Mouse (Mus musculus) MEL (cell line): ENCODE measurements around the gene Itsn2. TPM values are rescaled to one million over a fixed set of nuclear protein-coding genes. Genes with fewer than 3 reads are reported as not detected.

Source experiments
- DNase-seq: peaks from one replicate; pipeline ENCODE4 v3.0.0; 2011; ENCODE audit warnings: low read depth, low spot score
- H3K27ac ChIP-seq: 2 replicates; pipeline ENCODE4 v1.5.1; 2012; ENCODE audit warnings: low read depth, mild to moderate bottlenecking, control low read depth, low read length, moderate library complexity; ENCODE audit not compliant: control insufficient read depth
- H3K27me3 ChIP-seq, 2 experiments: fragments of 150-350 bp in 1 of 2; sonication (generic) in 1 of 2; 2 replicates each; pipeline ENCODE4 v1.6.1; 2012; ENCODE audit warnings: low read length in 2 of 2, mild to moderate bottlenecking in 2 of 2, improper control_type of control experiment in 1 of 2, moderate library complexity in 1 of 2; ENCODE audit not compliant: insufficient read depth in 2 of 2, control insufficient read depth in 1 of 2
- H3K36me3 ChIP-seq, 2 experiments: 2 replicates each; pipeline ENCODE4 v1.6.1; 2012 to 2014; ENCODE audit warnings: low read length in 2 of 2, improper control_type of control experiment in 1 of 2, inconsistent platforms in 1 of 2, mild to moderate bottlenecking in 1 of 2; ENCODE audit not compliant: insufficient read depth in 2 of 2, control insufficient read depth in 1 of 2
- H3K4me1 ChIP-seq, 2 experiments: fragments of 150-350 bp in 1 of 2; sonication (generic) in 1 of 2; 2 replicates each; pipeline ENCODE4 v1.6.1; 2012; ENCODE audit warnings: low read length in 2 of 2, improper control_type of control experiment in 1 of 2, mild to moderate bottlenecking in 1 of 2; ENCODE audit not compliant: insufficient read depth in 2 of 2, control insufficient read depth in 1 of 2
- H3K4me3 ChIP-seq, 2 experiments: fragments of 150-350 bp in 1 of 2; sonication (generic) in 1 of 2; 2 replicates each; pipeline ENCODE4 v1.5.1; 2012; ENCODE audit warnings: low read depth in 2 of 2, low read length in 2 of 2, mild to moderate bottlenecking in 2 of 2, moderate library complexity in 2 of 2, control low read depth in 1 of 2, improper control_type of control experiment in 1 of 2; ENCODE audit not compliant: control insufficient read depth in 1 of 2, insufficient read depth in 1 of 2
- H3K79me2 ChIP-seq: 2 replicates; pipeline ENCODE4 v1.6.1; 2012; ENCODE audit warnings: mild to moderate bottlenecking, low read length, moderate library complexity; ENCODE audit not compliant: control insufficient read depth, poor library complexity, insufficient read depth
- H3K9ac ChIP-seq: 2 replicates; pipeline ENCODE4 v1.6.1; 2012; ENCODE audit warnings: low read depth, mild to moderate bottlenecking, control low read depth, low read length, moderate library complexity; ENCODE audit not compliant: control insufficient read depth, poor library complexity, severe bottlenecking
- H3K9me3 ChIP-seq: fragments of 150-350 bp; sonication (generic); replicated peaks from 2 replicates; pipeline ENCODE4 v1.6.1; 2012; ENCODE audit warnings: mild to moderate bottlenecking, low read length, improper control_type of control experiment, moderate library complexity; ENCODE audit not compliant: insufficient read depth
- BHLHE40 ChIP-seq: IDR thresholded peaks from 2 replicates; pipeline ENCODE4 v1.6.1; 2012; ENCODE audit warnings: low read depth, mild to moderate bottlenecking, inconsistent platforms, low read length, improper control_type of control experiment, borderline replicate concordance
- CHD1 ChIP-seq: IDR thresholded peaks from 2 replicates; pipeline ENCODE4 v1.6.1; 2012; ENCODE audit warnings: low read depth, mild to moderate bottlenecking, inconsistent platforms, low read length, improper control_type of control experiment
- CHD2 ChIP-seq: IDR thresholded peaks from 2 replicates; pipeline ENCODE4 v1.6.1; 2011; ENCODE audit warnings: low read length, improper control_type of control experiment
- CTCF ChIP-seq, 3 experiments: IDR thresholded peaks in 2 of 3; conservative IDR thresholded peaks in 1 of 3; 2 replicates each; pipeline ENCODE4 v1.5.1; 2011 to 2012; ENCODE audit warnings: low read length in 3 of 3, low read depth in 2 of 3, mild to moderate bottlenecking in 2 of 3, improper control_type of control experiment in 1 of 3, inconsistent platforms in 1 of 3, mixed read lengths in 1 of 3, moderate library complexity in 1 of 3; ENCODE audit not compliant: control insufficient read depth in 1 of 3, insufficient read depth in 1 of 3, poor library complexity in 1 of 3, severe bottlenecking in 1 of 3
- E2F4 ChIP-seq: IDR thresholded peaks from 2 replicates; pipeline ENCODE4 v1.6.1; 2011; ENCODE audit warnings: low read depth, low read length, improper control_type of control experiment, borderline replicate concordance
- ELF1 ChIP-seq: IDR thresholded peaks from 2 replicates; pipeline ENCODE4 v1.6.1; 2014; ENCODE audit warnings: low read depth, mild to moderate bottlenecking, inconsistent platforms, low read length, improper control_type of control experiment, moderate library complexity
- EP300 ChIP-seq, 2 experiments: IDR thresholded peaks; 2 replicates each; pipeline ENCODE4 v1.6.1; 2011; ENCODE audit warnings: improper control_type of control experiment in 2 of 2, low read length in 2 of 2, low read depth in 1 of 2, mild to moderate bottlenecking in 1 of 2
- GATA1 ChIP-seq: IDR thresholded peaks from 2 replicates; pipeline ENCODE4 v1.6.1; 2011; ENCODE audit warnings: low read depth, low read length, improper control_type of control experiment
- HCFC1 ChIP-seq: IDR thresholded peaks from 2 replicates; pipeline ENCODE4 v1.6.1; 2012; ENCODE audit warnings: low read depth, mild to moderate bottlenecking, inconsistent platforms, low read length, improper control_type of control experiment, moderate library complexity
- JUND ChIP-seq: IDR thresholded peaks from 2 replicates; pipeline ENCODE4 v1.6.1; 2011; ENCODE audit warnings: low read depth, mild to moderate bottlenecking, improper control_type of control experiment, low read length
- MAFK ChIP-seq: IDR thresholded peaks from 2 replicates; pipeline ENCODE4 v1.6.1; 2011; ENCODE audit warnings: low read depth, mild to moderate bottlenecking, low read length, improper control_type of control experiment, borderline replicate concordance
- MAZ ChIP-seq: IDR thresholded peaks from 2 replicates; pipeline ENCODE4 v1.6.1; 2012; ENCODE audit warnings: low read depth, mild to moderate bottlenecking, inconsistent platforms, low read length, improper control_type of control experiment
- MXI1 ChIP-seq: IDR thresholded peaks from 2 replicates; pipeline ENCODE4 v1.6.1; 2011; ENCODE audit warnings: mild to moderate bottlenecking, low read depth, low read length, improper control_type of control experiment
- MYC ChIP-seq: IDR thresholded peaks from 2 replicates; pipeline ENCODE4 v1.6.1; 2011; ENCODE audit warnings: low read depth, mild to moderate bottlenecking, low read length, improper control_type of control experiment, moderate library complexity
- NELFE ChIP-seq: IDR thresholded peaks from 2 replicates; pipeline ENCODE4 v1.6.1; 2011; ENCODE audit warnings: low read depth, low read length, improper control_type of control experiment
- NRF1 ChIP-seq: IDR thresholded peaks from 2 replicates; pipeline ENCODE4 v1.6.1; 2014; ENCODE audit warnings: low read depth, mild to moderate bottlenecking, inconsistent platforms, low read length, improper control_type of control experiment, moderate library complexity; ENCODE audit not compliant: poor library complexity, insufficient read depth, severe bottlenecking
- POLR2A ChIP-seq, 2 experiments: IDR thresholded peaks; 2 replicates each; pipeline ENCODE4 v1.6.1; 2011 to 2012; ENCODE audit warnings: low read length in 2 of 2, mild to moderate bottlenecking in 2 of 2, control low read depth in 1 of 2, improper control_type of control experiment in 1 of 2, low read depth in 1 of 2, moderate library complexity in 1 of 2; ENCODE audit not compliant: control insufficient read depth in 1 of 2, insufficient read depth in 1 of 2, poor library complexity in 1 of 2
- RAD21 ChIP-seq: IDR thresholded peaks from 2 replicates; pipeline ENCODE4 v1.6.1; 2011; ENCODE audit warnings: mild to moderate bottlenecking, low read depth, low read length, improper control_type of control experiment
- RCOR1 ChIP-seq: IDR thresholded peaks from 2 replicates; pipeline ENCODE4 v1.6.1; 2012; ENCODE audit warnings: low read depth, mild to moderate bottlenecking, inconsistent platforms, low read length, improper control_type of control experiment
- SIN3A ChIP-seq: IDR thresholded peaks from 2 replicates; pipeline ENCODE4 v1.6.1; 2012; ENCODE audit warnings: low read length, improper control_type of control experiment, inconsistent platforms
- SMC3 ChIP-seq: IDR thresholded peaks from 2 replicates; pipeline ENCODE4 v1.6.1; 2011; ENCODE audit warnings: low read depth, low read length, improper control_type of control experiment
- TAL1 ChIP-seq: IDR thresholded peaks from 2 replicates; pipeline ENCODE4 v1.6.1; 2012; ENCODE audit warnings: mild to moderate bottlenecking, inconsistent platforms, low read length, moderate library complexity, mixed read lengths
- TCF12 ChIP-seq: IDR thresholded peaks from 2 replicates; pipeline ENCODE4 v1.6.1; 2014; ENCODE audit warnings: low read depth, mild to moderate bottlenecking, inconsistent platforms, low read length, improper control_type of control experiment, moderate library complexity
- UBTF ChIP-seq: IDR thresholded peaks from 2 replicates; pipeline ENCODE4 v1.6.1; 2012; ENCODE audit warnings: low read depth, mild to moderate bottlenecking, inconsistent platforms, low read length, improper control_type of control experiment, moderate library complexity, borderline replicate concordance; ENCODE audit not compliant: insufficient read depth
- USF2 ChIP-seq, 2 experiments: IDR thresholded peaks; 2 replicates each; pipeline ENCODE4 v1.6.1; 2011 to 2012; ENCODE audit warnings: improper control_type of control experiment in 2 of 2, low read length in 2 of 2, borderline replicate concordance in 1 of 2, inconsistent platforms in 1 of 2, low read depth in 1 of 2, mild to moderate bottlenecking in 1 of 2; ENCODE audit not compliant: insufficient read depth in 1 of 2
- ZC3H11A ChIP-seq: IDR thresholded peaks from 2 replicates; pipeline ENCODE4 v1.6.1; 2012; ENCODE audit warnings: low read depth, mild to moderate bottlenecking, inconsistent platforms, low read length, improper control_type of control experiment
- ZMIZ1 ChIP-seq: IDR thresholded peaks from 2 replicates; pipeline ENCODE4 v1.6.1; 2012; ENCODE audit warnings: low read depth, mild to moderate bottlenecking, inconsistent platforms, low read length, improper control_type of control experiment, moderate library complexity
- ZNF384 ChIP-seq: IDR thresholded peaks from 2 replicates; pipeline ENCODE4 v1.6.1; 2012; ENCODE audit warnings: low read depth, mild to moderate bottlenecking, inconsistent platforms, low read length, improper control_type of control experiment
- polyA plus RNA-seq, 2 experiments: library from polyadenylated mRNA; stranded (reverse) in 1 of 2; unstranded in 1 of 2; fragments of >175 nt in 1 of 2; fragments of >200 nt in 1 of 2; gene quantifications; 2 replicates each; pipeline versions ENCODE4 v1.2.1 to v1.2.4; 2012; ENCODE audit warnings: low replicate concordance in 2 of 2, low read depth in 1 of 2; ENCODE audit not compliant: insufficient read length in 2 of 2, insufficient read depth in 1 of 2, missing spikeins in 1 of 2
- total RNA-seq: library from RNA; depleted of rRNA; stranded (reverse); fragments of 300-350 nt; gene quantifications from 2 replicates; pipeline ENCODE4 v1.2.3, GENCODE M21; 2012

Gene Itsn2
- total and polyA plus RNA-seq, 3 experiments = 40.1 to 218 (median 47.5) TPM

DNA sequence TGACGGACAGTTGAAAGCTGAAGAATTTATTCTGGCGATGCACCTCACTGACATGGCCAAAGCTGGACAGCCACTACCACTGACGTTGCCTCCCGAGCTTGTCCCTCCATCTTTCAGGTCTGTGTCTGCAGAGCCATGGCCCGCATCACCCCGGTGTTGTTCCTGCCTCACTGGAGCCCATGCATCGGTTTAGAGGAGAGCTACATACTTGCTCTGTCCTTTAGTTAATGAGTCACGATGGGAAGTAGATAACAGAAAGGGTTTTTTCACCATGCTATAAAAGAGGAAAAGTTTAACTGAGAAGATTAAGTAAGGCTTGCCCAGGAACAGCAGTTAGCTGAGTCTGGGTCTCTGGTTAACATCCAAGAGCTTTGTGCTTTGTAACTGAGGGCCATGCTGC, 40.5 kb downstream of the Itsn2 start:
- H3K9ac ChIP-seq = no peak overlapping the region
- no peak overlapping the region for H3K4me3 ChIP-seq
- H3K27me3 ChIP-seq = no peaks in the 10 kb centered on the region
- no peak for DNase-seq
- H3K9me3 ChIP-seq = no peaks in the 10 kb centered on the region
- TF ChIP-seq TCF12 (no peak), JUND (no peak), ZC3H11A (no peak), MYC (no peak), SIN3A (no peak), TAL1 (no peak), CHD1 (no peak), NELFE (no peak), POLR2A (IDR thresholded peaks at IDR 0.05; ENCODE audit: control insufficient read depth in 1 of 2, insufficient read depth in 1 of 2, low read depth in 1 of 2, low read length in 2 of 2, poor library complexity in 1 of 2) (no peak), NRF1 (no peak), EP300 (IDR thresholded peaks at IDR 0.05; ENCODE audit: low read depth in 1 of 2, low read length in 2 of 2) (no peak), SMC3 (no peak), BHLHE40 (no peak), MXI1 (no peak), ZNF384 (no peak), MAZ (no peak), CHD2 (no peak), E2F4 (no peak), RCOR1 (no peak), MAFK (no peak)
- H3K79me2 ChIP-seq = no peaks in the 10 kb centered on the region
- H3K36me3 ChIP-seq = peaks cover 0 to 38% of the 10 kb centered on the region in 2 experiments; a peak in 3 of 4 replicates
- H3K27ac ChIP-seq = no peak overlapping the region
- no peaks in the 10 kb centered on the region; a peak in 1 of 4 replicates for H3K4me1 ChIP-seq

DNA sequence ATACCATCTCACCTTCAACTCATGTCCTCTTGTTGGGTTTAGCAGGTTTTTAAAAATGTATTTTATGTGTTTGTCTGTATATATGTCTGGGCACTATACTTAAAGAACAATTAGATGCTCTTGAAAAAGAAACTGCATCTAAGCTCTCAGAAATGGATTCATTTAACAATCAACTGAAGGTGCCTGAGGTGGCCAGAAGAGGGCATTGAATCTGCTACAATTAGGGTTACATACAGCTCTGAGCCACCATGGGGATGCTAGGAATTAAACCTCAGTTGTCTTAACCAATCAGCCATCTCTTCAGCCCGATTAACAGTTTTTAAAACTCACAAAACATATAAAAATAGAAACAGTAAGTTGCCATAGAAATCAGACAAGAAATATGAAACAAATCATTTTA, 46.0 kb downstream of the Itsn2 start:
- DNase-seq = peak; percentile 39
- Histone ChIP-seq H3K27ac (no peak overlapping the region), H3K36me3 (peaks cover 17 to 32% of the 10 kb centered on the region in 2 experiments), H3K4me3 (no peak overlapping the region), H3K27me3 (no peaks in the 10 kb centered on the region), H3K79me2 (no peaks in the 10 kb centered on the region), H3K9me3 (no peaks in the 10 kb centered on the region), H3K9ac (no peak overlapping the region), H3K4me1 (peaks cover 7 to 11% of the 10 kb centered on the region in 2 experiments)
- TF ChIP-seq ZMIZ1 (no peak), CTCF (IDR thresholded peaks at IDR 0.05 in 2 of 3, conservative IDR thresholded peaks at IDR 0.05 in 1 of 3; ENCODE audit: control insufficient read depth in 1 of 3, insufficient read depth in 1 of 3, low read depth in 2 of 3, low read length in 3 of 3, poor library complexity in 1 of 3, severe bottlenecking in 1 of 3) (peak in 2 of 3 experiments; percentile 14 to 33; a peak in 2 of 6 replicates), ZNF384 (no peak), SMC3 (peak; percentile 42), CHD2 (no peak), RAD21 (peak; percentile 15), ZC3H11A (no peak), UBTF (no peak), TAL1 (no peak), JUND (no peak), USF2 (IDR thresholded peaks at IDR 0.05; ENCODE audit: borderline replicate concordance in 1 of 2, insufficient read depth in 1 of 2, low read depth in 1 of 2, low read length in 2 of 2) (no peak), SIN3A (no peak), HCFC1 (no peak), RCOR1 (no peak), ELF1 (no peak), GATA1 (no peak)
